Mouse (Mus musculus): ENCODE results near the gene Zfp97. TPM values are rescaled to one million over a fixed set of nuclear protein-coding genes. Genes with fewer than 3 reads are reported as not detected.
"Not testable (repeated sequence)": the region's sequence is repeated elsewhere in the genome, so short reads cannot be mapped to it uniquely, and the experiment has no call there.

The Zfp97 gene
- 4.8 and 5.4 TPM in 2 replicates for polyA plus RNA-seq (2015; fragmentation: Nextera tagmentation; extraction: Ambion mirVana)

DNA sequence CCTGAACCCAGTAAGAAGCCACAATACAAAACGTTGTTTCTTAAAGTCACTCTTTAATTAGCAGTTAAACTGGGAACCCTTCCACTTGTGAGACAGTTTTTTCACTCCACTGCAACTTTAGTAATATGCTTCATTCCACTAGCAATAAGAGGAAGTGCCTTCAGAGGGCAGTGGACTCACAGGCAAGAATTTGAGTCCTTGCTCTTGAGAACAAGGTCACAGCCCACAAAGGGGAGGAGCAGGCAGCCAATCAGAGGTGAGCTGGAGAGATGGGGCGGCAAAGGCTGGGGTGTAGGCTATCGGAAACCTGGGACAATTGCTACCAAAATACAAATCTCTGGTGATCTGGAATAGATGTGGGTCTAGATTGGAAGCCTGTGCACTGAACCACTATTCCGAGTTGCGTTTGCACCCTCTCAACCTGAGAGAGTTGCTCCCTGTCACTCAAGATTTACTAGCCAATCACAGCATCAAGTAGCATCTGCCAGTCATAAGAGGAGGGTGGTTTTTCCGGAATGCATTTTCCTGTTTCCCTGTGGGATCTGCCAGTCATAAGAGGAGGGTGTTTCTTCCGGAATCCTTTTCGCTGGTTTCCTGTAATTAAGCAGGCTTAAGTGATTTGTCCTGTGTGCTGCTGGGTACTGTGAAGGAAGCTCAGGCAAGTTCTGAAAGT is at the start of gene Zfp97:
Gene Zfp97 (plus strand): TSS at position 586 of the 673 bp plus-strand sequence.
- not testable (repeated sequence) for H3K27me3 ChIP-seq, H3K4me1 ChIP-seq, H3K9me3 ChIP-seq, H3K4me3 ChIP-seq, H3K9ac ChIP-seq, H3K27ac ChIP-seq, H3K36me3 ChIP-seq, H3K4me2 ChIP-seq
- ATAC-seq (ENCODE audit: insufficient number of reproducible peaks, insufficient read depth, low FRiP score, low TSS enrichment, low read depth) = peak; percentile 89
- no CpG with 5 or more reads among the region's 8 CpGs for WGBS

DNA sequence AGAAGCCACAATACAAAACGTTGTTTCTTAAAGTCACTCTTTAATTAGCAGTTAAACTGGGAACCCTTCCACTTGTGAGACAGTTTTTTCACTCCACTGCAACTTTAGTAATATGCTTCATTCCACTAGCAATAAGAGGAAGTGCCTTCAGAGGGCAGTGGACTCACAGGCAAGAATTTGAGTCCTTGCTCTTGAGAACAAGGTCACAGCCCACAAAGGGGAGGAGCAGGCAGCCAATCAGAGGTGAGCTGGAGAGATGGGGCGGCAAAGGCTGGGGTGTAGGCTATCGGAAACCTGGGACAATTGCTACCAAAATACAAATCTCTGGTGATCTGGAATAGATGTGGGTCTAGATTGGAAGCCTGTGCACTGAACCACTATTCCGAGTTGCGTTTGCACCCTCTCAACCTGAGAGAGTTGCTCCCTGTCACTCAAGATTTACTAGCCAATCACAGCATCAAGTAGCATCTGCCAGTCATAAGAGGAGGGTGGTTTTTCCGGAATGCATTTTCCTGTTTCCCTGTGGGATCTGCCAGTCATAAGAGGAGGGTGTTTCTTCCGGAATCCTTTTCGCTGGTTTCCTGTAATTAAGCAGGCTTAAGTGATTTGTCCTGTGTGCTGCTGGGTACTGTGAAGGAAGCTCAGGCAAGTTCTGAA is 57.7 kb downstream of the Zfp97 start:
- H3K4me2 ChIP-seq; H3K9ac ChIP-seq; H3K27me3 ChIP-seq; H3K4me3 ChIP-seq; H3K36me3 ChIP-seq; H3K4me1 ChIP-seq; H3K9me3 ChIP-seq; H3K27ac ChIP-seq; ATAC-seq (ENCODE audit: insufficient number of reproducible peaks, insufficient read depth, low FRiP score, low TSS enrichment, low read depth): not testable (repeated sequence)
- no CpG with 5 or more reads among the region's 8 CpGs for WGBS

DNA sequence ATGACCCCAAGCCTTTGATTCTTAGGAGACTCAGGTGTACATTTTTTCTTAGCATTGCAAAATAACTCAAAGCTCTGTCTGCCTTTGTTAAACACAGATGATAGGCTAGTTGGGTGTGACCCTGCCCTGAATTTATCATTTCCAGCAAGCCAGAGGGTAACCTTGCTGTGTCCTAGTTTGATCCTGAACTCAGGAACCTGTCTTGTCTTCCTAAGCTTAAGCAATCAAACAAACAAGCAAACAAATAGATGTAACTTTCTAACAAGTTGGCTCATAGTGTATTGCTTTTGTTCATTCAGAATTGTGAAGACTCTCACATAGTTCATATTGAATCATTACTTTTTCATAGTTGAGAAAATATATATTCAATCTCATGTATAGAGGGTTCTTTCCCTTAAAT is 73.5 kb downstream of the Zfp97 start:
- not testable (repeated sequence) for H3K27ac ChIP-seq; ATAC-seq (ENCODE audit: insufficient number of reproducible peaks, insufficient read depth, low FRiP score, low TSS enrichment, low read depth); H3K27me3 ChIP-seq; H3K4me2 ChIP-seq; H3K9ac ChIP-seq; H3K4me1 ChIP-seq; H3K4me3 ChIP-seq
- Histone ChIP-seq H3K9me3 (peaks cover 43% of the 10 kb centered on the region), H3K36me3 (peaks cover 21% of the 10 kb centered on the region)

DNA sequence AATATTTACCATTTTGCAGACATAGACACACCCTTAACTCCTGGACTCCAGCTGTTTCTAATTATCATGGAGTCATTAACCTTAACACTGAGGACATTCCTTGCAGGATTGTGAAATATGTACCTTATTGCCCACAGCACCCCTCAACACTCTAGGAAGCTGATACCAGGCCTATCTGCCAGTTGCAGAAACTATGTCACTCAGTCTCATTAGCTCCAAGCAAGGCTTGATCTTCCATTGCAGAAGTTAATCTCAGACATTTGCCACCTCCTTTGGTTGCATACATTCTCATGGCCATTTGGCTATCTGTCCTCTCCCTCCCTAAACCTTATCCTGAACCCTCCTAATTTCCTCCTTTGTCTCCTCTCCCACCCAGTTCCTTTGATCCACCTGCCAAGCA is 74.0 kb downstream of the Zfp97 start:
- no peak for ATAC-seq (ENCODE audit: insufficient number of reproducible peaks, insufficient read depth, low FRiP score, low TSS enrichment, low read depth)
- Histone ChIP-seq H3K27me3 (no peaks in the 10 kb centered on the region), H3K36me3 (peaks cover 21% of the 10 kb centered on the region)

DNA sequence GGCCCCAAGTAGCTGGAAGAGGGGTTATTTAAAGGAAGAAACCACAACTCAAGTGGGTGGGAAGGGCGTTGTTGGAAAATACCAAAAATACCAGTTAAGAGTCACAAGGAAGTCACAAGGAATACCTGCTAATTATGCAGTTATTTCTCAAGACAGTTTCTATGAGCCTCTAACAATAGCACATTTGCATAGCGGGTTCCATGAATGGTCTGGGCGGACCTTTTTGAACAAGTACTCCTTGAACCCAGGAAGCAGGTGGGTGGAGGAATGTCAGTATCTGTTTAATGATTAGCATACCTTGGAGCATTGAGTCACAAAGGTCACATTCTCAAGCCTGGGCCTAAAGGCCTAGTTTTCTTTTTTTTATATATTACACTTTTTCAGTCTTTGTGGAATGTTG is 74.9 kb downstream of the Zfp97 start:
- ATAC-seq (ENCODE audit: insufficient number of reproducible peaks, insufficient read depth, low FRiP score, low TSS enrichment, low read depth); H3K9ac ChIP-seq; H3K27ac ChIP-seq; H3K4me3 ChIP-seq; H3K4me2 ChIP-seq; H3K4me1 ChIP-seq; H3K27me3 ChIP-seq: not testable (repeated sequence)
- Histone ChIP-seq H3K9me3 (peaks cover 50% of the 10 kb centered on the region), H3K36me3 (peaks cover 21% of the 10 kb centered on the region)
- WGBS = 94% methylated on average over 3 of the region's 3 CpGs

More for the DNA sequence above, 74.0 kb downstream of the Zfp97 start:
- Histone ChIP-seq H3K27ac (no peak overlapping the region), H3K4me1 (no peaks in the 10 kb centered on the region), H3K4me3 (no peak overlapping the region), H3K4me2 (no peak overlapping the region), H3K9ac (no peak overlapping the region), H3K9me3 (peaks cover 44% of the 10 kb centered on the region)

Other genes with a start within 250 kb of the Zfp97 start
- 5.7 and 6.3 TPM in 2 replicates for gene Zfp960, start 57.3 kb upstream of the Zfp97 start, polyA plus RNA-seq (2015; fragmentation: Nextera tagmentation; extraction: Ambion mirVana)

All from embryonic facial prominence, embryonic 13.5 days (tissue).